Mouse (Mus musculus): ENCODE results near the gene Parp9. TPM values are rescaled to one million over a fixed set of nuclear protein-coding genes. Genes with fewer than 3 reads are reported as not detected.
"Not testable (repeated sequence)": the region's sequence is repeated elsewhere in the genome, so short reads cannot be mapped to it uniquely, and the experiment has no call there.

Parp9 gene
- 38.2 and 48.5 TPM in 2 replicates for total RNA-seq (2017)

- ATAC-seq (replicated peaks; ENCODE audit: low read depth, poor library complexity, severe bottlenecking): peak; percentile 77
Observed at GRCm38 (mm10) chr16:35938211-35939151, at the start of gene Parp9, which contains the start of gene Dtx3l. Gene Parp9, plus strand, starts transcription at chr16:35938470. Gene Dtx3l, minus strand, starts transcription at chr16:35939151.

DNA sequence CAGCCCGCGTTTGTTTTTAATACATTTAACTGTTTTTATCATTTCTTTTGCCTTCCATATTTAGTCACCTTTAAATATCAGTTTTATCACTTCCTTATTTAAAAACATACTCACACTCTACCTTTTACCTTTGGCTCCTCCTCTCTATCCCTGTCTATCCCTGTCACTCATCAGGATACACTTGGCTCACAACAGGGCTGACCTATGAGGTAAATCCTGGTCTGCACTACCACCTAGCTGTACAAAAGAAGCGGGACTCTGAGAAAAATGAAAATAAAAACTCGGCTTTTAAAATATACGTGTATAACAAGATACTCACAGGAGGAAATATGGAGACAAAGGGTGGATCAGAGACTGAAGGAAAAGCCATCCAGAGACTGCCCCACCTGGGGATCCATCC, 49.4 kb upstream of the Parp9 start:
- ATAC-seq (replicated peaks; ENCODE audit: low read depth, poor library complexity, severe bottlenecking): no peak

- ATAC-seq (replicated peaks; ENCODE audit: low read depth, poor library complexity, severe bottlenecking): no peak
Observed at GRCm38 (mm10) chr16:35890645-35891044, 47.6 kb upstream of the Parp9 start.

GRCm38 (mm10) chr16:35891603-35892002, 46.7 kb upstream of the Parp9 start:
- ATAC-seq (replicated peaks; ENCODE audit: low read depth, poor library complexity, severe bottlenecking): not testable (repeated sequence)

DNA sequence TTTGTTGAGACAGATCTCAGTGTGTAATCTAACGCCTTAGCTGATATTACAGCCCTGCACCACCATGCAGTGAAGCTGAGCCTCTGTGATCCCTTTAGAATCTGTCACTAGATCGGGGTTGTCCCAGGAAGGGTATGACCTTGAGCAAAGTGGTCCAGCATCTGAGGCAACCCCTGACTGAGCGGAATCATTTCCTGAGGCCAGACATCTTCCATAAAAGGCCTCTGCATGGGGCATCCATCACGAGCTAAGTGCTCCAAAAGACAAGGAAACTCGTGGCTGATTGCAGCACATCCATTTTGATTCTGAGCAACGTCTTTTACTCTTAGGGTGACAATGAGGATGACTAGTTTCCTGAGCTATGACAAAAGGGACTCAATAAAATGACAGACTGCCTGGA, 43.3 kb upstream of the Parp9 start:
- ATAC-seq (replicated peaks; ENCODE audit: low read depth, poor library complexity, severe bottlenecking): no peak

- no peak for ATAC-seq (replicated peaks; ENCODE audit: low read depth, poor library complexity, severe bottlenecking)
Observed at GRCm38 (mm10) chr16:35900541-35900940, 37.7 kb upstream of the Parp9 start.

GRCm38 (mm10) chr16:35903014-35903640, 35.1 kb upstream of the Parp9 start:
- peak; percentile 75 for ATAC-seq (replicated peaks; ENCODE audit: low read depth, poor library complexity, severe bottlenecking)

DNA sequence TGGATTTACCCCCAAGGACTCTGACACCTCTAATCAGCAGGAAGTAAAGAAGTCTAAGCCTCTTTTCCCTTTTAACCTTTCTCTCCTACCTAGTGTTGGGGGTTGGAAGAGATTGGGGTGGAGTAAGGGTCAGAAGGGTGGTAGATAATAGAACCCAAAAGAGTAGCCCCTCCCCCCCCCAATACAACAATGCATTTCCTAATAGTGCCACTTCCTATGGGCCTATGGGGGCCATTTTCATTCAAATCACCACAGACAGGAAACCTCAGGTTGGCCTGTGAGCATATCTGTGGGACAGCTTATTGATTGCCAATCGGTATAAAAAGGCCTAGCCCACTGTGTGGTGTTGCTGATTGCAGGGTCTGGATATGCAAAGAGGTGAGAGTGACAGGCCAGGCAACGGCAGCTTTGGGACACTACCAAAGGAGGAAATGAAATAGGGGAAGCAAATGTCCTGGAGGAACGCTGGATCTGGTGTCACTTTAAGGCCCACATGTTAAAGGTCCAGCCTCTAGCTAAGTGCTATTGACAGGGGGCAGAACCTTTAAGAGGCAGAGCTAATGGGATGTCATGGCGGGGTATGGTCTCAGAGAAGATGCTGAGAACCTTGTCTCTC, 34.0 kb upstream of the Parp9 start:
- ATAC-seq (replicated peaks; ENCODE audit: low read depth, poor library complexity, severe bottlenecking): peak; percentile 45

GRCm38 (mm10) chr16:35905355-35905754, 32.9 kb upstream of the Parp9 start:
- ATAC-seq (replicated peaks; ENCODE audit: low read depth, poor library complexity, severe bottlenecking): no peak

- no peak for ATAC-seq (replicated peaks; ENCODE audit: low read depth, poor library complexity, severe bottlenecking)
Observed at GRCm38 (mm10) chr16:35905819-35906485, 32.3 kb upstream of the Parp9 start.

GRCm38 (mm10) chr16:35906887-35907286, 31.4 kb upstream of the Parp9 start:
- no peak for ATAC-seq (replicated peaks; ENCODE audit: low read depth, poor library complexity, severe bottlenecking)

DNA sequence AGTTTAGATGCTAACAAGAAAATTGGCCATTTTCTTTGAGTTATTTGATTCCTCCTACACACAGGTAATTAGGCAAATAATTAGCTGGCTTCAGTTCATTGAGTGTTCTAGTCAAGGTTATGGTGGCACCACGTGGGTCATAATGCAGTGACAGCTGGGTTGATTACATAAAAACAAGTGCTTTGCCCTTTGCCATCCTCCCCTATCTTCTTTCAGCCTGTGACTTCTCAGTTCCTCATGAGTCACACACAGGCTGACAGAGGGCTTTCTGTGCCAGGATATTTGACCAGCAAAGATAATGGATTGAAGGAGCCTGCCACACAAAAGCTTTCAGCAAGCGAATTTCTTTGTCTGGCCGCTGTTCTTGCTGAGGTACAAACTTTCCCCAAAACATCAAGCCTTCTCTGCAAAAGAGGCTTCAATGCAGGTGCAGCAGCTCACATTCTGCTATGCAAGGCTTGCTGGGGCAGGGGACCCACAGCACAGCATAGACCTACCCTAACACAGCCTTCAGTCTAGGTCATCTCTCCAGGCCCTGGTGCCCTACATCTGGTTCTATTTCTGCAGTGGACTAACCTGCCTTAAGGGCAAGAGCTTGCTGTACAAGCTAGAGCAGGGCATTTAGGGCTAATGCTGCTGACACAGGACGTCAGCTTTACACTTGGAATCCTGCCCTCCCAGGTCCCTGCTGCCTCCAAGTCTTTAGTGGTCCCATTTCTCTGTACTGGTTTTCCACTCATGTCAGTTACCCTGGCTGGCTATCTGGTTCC, 30.7 kb upstream of the Parp9 start:
- ATAC-seq (replicated peaks; ENCODE audit: low read depth, poor library complexity, severe bottlenecking): peak; percentile 29; the same call in 1 of the 2 replicates

DNA sequence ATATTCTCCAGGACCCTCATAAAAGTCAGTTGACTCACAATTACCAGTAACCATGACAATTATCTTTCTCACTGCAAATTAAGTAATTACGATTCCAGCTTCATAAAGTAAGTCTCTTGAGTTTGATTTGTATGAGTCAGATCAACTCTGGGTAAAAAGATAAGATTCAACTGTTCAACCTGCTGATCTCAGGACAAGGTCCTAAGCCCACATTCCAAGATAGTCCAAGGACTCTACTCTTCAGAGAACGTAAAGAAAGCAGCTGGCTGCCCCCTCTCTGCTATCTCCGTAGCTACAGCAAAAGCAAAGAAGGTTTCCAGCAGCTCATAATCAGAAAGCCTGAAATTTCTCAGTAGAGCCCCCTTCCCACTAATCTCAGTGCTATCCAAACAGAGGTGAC, 26.8 kb upstream of the Parp9 start:
- no peak for ATAC-seq (replicated peaks; ENCODE audit: low read depth, poor library complexity, severe bottlenecking)

DNA sequence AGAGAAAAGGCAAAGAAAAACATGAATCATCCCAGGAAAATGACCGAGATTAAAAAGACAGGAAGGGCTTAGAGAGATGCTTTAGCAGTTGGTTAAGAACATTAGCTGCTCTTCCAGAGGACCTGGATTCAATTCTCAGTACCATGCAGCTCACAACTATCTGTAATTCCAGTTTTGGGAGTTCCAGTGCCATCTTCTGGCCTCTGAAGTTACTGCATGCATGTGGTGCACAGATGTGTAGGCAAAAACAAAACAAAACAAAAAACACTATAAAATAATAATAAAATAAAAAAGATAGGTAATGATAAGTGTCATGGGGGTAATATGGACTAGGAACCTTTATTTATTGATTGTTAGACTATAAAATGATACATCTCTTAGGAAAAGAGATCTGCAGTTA, 24.7 kb upstream of the Parp9 start:
- peak; percentile 79 for ATAC-seq (replicated peaks; ENCODE audit: low read depth, poor library complexity, severe bottlenecking)

GRCm38 (mm10) chr16:35914301-35914700, 24.0 kb upstream of the Parp9 start:
- no peak for ATAC-seq (replicated peaks; ENCODE audit: low read depth, poor library complexity, severe bottlenecking)

DNA sequence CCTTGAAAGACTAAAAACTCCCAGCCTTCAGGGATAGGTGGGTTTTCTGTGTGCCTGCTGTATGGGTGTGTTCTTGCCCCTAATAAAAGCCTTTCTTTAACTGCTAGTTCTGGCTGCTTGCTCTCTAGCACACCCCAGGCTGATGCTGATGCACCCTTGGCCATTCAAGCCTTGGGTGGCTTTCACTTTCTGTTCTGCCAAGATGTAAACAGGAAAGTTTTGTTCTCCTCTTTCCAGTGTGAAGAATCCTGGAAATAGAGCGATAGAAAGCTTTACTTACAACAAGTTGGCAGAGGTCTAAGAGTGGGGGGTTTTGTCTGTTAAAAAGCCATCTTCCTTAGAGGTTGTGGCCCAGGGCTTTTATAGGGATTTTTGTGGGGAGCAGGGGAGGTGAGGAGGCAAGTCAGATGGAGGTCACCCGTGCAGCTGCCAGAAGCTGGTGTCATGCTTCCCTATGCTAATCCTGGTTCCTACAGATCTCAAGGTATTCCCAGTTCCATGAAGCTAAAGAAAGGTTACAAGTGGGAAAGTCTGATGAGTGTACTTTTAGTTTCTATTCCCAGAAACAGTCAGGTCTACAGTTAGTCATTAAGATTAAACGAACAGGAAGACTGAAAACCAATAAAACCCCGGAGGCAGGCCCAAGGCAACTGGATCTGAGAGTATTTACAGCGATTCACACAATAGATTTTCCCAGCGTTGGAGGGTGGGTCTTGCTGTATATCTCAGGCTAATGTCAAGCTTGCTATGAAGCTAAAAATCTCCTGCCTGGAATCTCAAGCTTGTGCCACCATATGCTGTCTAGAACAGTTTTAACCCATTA, 19.3 kb upstream of the Parp9 start:
- peak; percentile 75 for ATAC-seq (replicated peaks; ENCODE audit: low read depth, poor library complexity, severe bottlenecking)

DNA sequence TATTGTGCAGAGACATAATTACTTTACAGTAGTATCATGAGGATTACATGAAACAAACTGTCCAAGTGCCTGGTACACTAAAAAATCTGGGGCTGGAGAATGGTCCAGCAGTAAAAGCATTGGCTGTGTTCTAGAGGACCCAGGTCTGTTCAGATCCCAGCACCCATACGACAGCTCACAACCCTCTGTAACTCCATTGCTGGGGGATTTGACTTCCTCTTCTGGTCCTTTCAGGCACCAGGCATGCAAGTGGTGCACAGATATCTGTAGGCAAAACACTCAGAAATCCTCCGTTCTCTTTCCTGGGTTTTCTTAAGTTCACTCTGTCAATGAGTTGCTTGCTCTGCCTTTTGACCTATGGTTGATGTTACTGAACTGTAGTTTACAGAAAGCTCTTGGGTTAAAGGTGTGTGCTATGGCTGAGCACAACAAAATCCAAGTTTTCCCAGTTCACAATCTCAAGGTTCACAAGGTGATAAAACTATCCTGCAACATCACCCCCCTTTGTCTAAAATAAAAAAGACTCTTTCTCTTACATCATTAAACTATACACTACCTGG, 16.5 kb upstream of the Parp9 start:
- ATAC-seq (replicated peaks; ENCODE audit: low read depth, poor library complexity, severe bottlenecking): 0 out of 2 replicates have a peak, but pooled peaks have one; percentile 51

DNA sequence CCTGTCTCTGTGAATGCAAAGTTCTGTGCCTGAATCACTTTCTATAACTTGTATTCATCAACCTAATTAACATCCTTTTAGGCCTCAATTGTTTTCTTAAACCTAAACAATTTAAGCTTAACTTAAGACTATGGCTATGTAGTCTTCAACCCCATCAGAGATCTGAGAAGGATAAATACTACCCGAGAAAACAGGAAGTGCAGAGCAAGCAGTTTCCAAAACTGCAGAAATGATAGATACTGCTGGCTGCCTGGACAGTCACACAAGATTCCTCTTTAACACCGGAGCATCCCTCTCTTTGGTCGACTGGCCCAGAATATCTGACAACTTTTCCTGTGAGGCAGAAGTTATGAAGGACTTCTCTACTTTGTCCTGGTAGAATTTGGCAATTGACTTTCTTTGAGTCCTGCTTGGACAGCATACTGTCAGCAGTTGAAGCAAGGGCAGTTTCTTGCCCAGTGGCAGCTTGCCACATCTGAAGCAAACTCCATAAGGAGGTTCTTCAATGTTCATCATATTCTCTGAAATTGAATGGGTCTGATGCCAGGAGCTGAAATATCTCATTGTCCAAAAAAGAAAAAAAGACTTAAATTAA, 15.9 kb upstream of the Parp9 start:
- no peak for ATAC-seq (replicated peaks; ENCODE audit: low read depth, poor library complexity, severe bottlenecking)
